Comparison of ENCODE assay signal across 8 mouse cellular contexts in genomic region chr6:144710816-144711215, GRCm38 (mm10).
DNase-seq lines count a peak whose midpoint lies in the region; ATAC-seq and TF ChIP-seq lines count a peak whose summit lies in the region.
"Had no signal": no experiment of that assay in that cellular context is flagged by ENCODE, and none has a peak within 500 bp of the region (broad histone marks: within the 10 kb centered on the region; RNA-seq: fewer than 3 reads in every experiment).

No protein-coding gene starts in this region.

- H3K4me2 ChIP-seq in intestine, embryonic 16.5 days (ENCODE audit: low read depth, low read length): no peak overlapping the region
- no peak overlapping the region for H3K4me2 ChIP-seq in forebrain, embryonic 16.5 days (ENCODE audit: low read length)

- H3K9me3 ChIP-seq in intestine, embryonic 16.5 days (ENCODE audit: control insufficient read depth, low read length): no peaks in the 10 kb centered on the region
- no peaks in the 10 kb centered on the region for H3K9me3 ChIP-seq in forebrain, embryonic 16.5 days (ENCODE audit: control insufficient read depth, low read length)
- H3K9me3 ChIP-seq: hindbrain, embryonic 15.5 days had no signal

- no peak overlapping the region for H3K4me3 ChIP-seq in liver, adult 2 months (ENCODE audit: insufficient read depth, low read depth, low read length)
- H3K4me3 ChIP-seq in intestine, embryonic 16.5 days (ENCODE audit: low read length): no peak overlapping the region
- H3K4me3 ChIP-seq in forebrain, embryonic 16.5 days (replicated peaks; ENCODE audit: low read length): no peak overlapping the region
- H3K4me3 ChIP-seq: hindbrain, embryonic 15.5 days had no signal

- H3K4me1 ChIP-seq in liver, adult 2 months (ENCODE audit: control insufficient read depth, insufficient read depth, low read length): peaks cover 26% of the 10 kb centered on the region
- peaks cover 7% of the 10 kb centered on the region; the same call in 1 of the 2 replicates for H3K4me1 ChIP-seq in intestine, embryonic 16.5 days (ENCODE audit: control insufficient read depth, insufficient read depth, low read length)
- peaks cover 8% of the 10 kb centered on the region for H3K4me1 ChIP-seq in forebrain, embryonic 16.5 days (replicated peaks; ENCODE audit: control insufficient read depth, insufficient read depth, low read length)

- TF ChIP-seq CTCF in liver, adult 2 months (IDR thresholded peaks at IDR 0.05; ENCODE audit: low read depth, low read length): no peak

- H3K36me3 ChIP-seq in liver, adult 2 months (ENCODE audit: control insufficient read depth, insufficient read depth, low read length): no peaks in the 10 kb centered on the region
- H3K36me3 ChIP-seq in intestine, embryonic 16.5 days (ENCODE audit: control insufficient read depth, insufficient read depth, low read length): no peaks in the 10 kb centered on the region
- no peaks in the 10 kb centered on the region for H3K36me3 ChIP-seq in forebrain, embryonic 16.5 days (ENCODE audit: control insufficient read depth, insufficient read depth)
- H3K36me3 ChIP-seq: hindbrain, embryonic 15.5 days had no signal

- H3K27ac ChIP-seq in liver, adult 2 months (replicated peaks; ENCODE audit: insufficient read depth, low read depth, low read length): peak overlapping the region; percentile 56
- H3K27ac ChIP-seq in intestine, embryonic 16.5 days (ENCODE audit: low read length): peak overlapping the region; percentile 60; the same call in 1 of the 2 replicates
- H3K27ac ChIP-seq in forebrain, embryonic 16.5 days (ENCODE audit: low read length): no peak overlapping the region
- H3K27ac ChIP-seq: hindbrain, embryonic 15.5 days had no signal

- ATAC-seq in intestine, embryonic 16.5 days: peak; percentile 60; the same call in 1 of the 2 replicates
- ATAC-seq in forebrain, embryonic 16.5 days: no peak

- TF ChIP-seq POLR2A in liver, adult 2 months (IDR thresholded peaks at IDR 0.05; ENCODE audit: extremely low read depth, insufficient read depth, low read length): no peak

- no peaks in the 10 kb centered on the region for H3K27me3 ChIP-seq in liver, adult 2 months (ENCODE audit: control insufficient read depth, insufficient read depth, low read length)
- no peaks in the 10 kb centered on the region for H3K27me3 ChIP-seq in intestine, embryonic 16.5 days (replicated peaks; ENCODE audit: control insufficient read depth, insufficient read depth, low read length)
- no peaks in the 10 kb centered on the region for H3K27me3 ChIP-seq in forebrain, embryonic 16.5 days (replicated peaks; ENCODE audit: control insufficient read depth, insufficient read depth, low read length)
- H3K27me3 ChIP-seq: hindbrain, embryonic 15.5 days had no signal

- peaks cover 3% of the 10 kb centered on the region; the same call in 1 of the 2 replicates for H3K79me2 ChIP-seq in liver, adult 2 months (ENCODE audit: control insufficient read depth, insufficient read depth, low read length)

- DNase-seq in liver, adult 2 months (ENCODE audit: extremely low read depth, low read depth, low spot score): peak; percentile 78
- no peak for DNase-seq in liver
- peak; percentile 82 for DNase-seq in gastrocnemius, adult 18-20 months (ENCODE audit: low spot score)
- peak; percentile 38 to 48 for DNase-seq in lung, postnatal 4 days
- no peak for DNase-seq in thymus, postnatal 14 days

- no peak overlapping the region; the same call in 1 of the 2 replicates for H3K9ac ChIP-seq in liver, adult 2 months (ENCODE audit: low read depth, low read length)
- H3K9ac ChIP-seq in intestine, embryonic 16.5 days (ENCODE audit: low read depth, low read length): no peak overlapping the region
- H3K9ac ChIP-seq in forebrain, embryonic 16.5 days (replicated peaks; ENCODE audit: low read depth, low read length): no peak overlapping the region
- H3K9ac ChIP-seq: hindbrain, embryonic 15.5 days had no signal

- 9% methylated on average over 5 of the region's 5 CpGs for WGBS in liver, adult 2 months
- 25% methylated on average over 5 of the region's 5 CpGs for WGBS in intestine, embryonic 16.5 days
- WGBS in forebrain, embryonic 16.5 days: 61% methylated on average over 5 of the region's 5 CpGs

Comparison
In these comparisons a context has a peak if more than half of its experiments do, and no peak if none do; other contexts are left out.
1. DNase-seq: peak in liver, adult 2 months (single experiment), gastrocnemius, adult 18-20 months (single experiment) and lung, postnatal 4 days (2 of 2); none in liver (single experiment) and thymus, postnatal 14 days (single experiment).